Mouse (Mus musculus): Measurements from ENCODE around the gene Tmem233. TPM values are rescaled to one million over a fixed set of nuclear protein-coding genes. Genes with fewer than 3 reads are reported as not detected.

Tmem233 gene
- total and polyA plus RNA-seq, 2 experiments from 2014 or later, result not detected

DNA sequence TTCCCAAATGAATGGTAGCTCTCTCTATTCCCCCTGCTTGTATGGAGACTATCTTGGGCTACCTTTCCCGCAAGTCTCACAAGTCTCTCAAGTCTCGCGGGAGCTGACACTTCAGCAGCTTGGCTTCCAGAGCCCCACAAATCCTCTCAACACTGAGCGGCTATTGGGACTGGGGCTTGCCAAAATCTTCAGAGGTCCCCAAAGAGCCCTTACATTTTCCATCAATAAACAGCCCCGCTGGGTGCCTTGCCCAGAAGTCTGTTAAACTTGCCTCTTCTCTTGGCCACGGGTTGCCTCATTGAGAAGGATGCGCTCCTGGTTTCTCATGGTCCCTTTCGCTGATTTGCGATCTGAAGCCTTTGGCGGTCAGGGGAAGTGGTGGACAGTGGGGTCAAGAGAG is 25.6 kb upstream of the Tmem233 start:
- no peak for TF ChIP-seq CTCF (IDR thresholded peaks at IDR 0.05; ENCODE audit: low read depth)
- no peak for TF ChIP-seq EP300 (IDR thresholded peaks at IDR 0.05; ENCODE audit: low read depth)
- H3K4me2 ChIP-seq (ENCODE audit: low read depth, low read length), result no peak overlapping the region
- ATAC-seq (ENCODE audit: insufficient read depth, low read depth) (no peak), DNase-seq (ENCODE audit: low spot score) (no peak)
- H3K27me3 ChIP-seq (ENCODE audit: control insufficient read depth, insufficient read depth, low read length), result no peaks in the 10 kb centered on the region
- 85% methylated on average over 10 of the region's 10 CpGs for WGBS
- H3K36me3 ChIP-seq (replicated peaks; ENCODE audit: control insufficient read depth, insufficient read depth, low read length), result no peaks in the 10 kb centered on the region
- no peak overlapping the region for H3K9ac ChIP-seq (replicated peaks; ENCODE audit: low read depth, low read length)
- H3K27ac ChIP-seq (ENCODE audit: low read depth), result no peak overlapping the region
- H3K4me1 ChIP-seq (ENCODE audit: control insufficient read depth, insufficient read depth), result no peaks in the 10 kb centered on the region
- no peaks in the 10 kb centered on the region for H3K9me3 ChIP-seq (replicated peaks; ENCODE audit: control insufficient read depth, low read length)
- H3K4me3 ChIP-seq (ENCODE audit: low read depth, low read length), result no peak overlapping the region

GRCm38 (mm10) chr5:116084231-116084630 is 1.2 kb upstream of the Tmem233 start:
- 80% methylated on average over 6 of the region's 6 CpGs for WGBS
- H3K27ac ChIP-seq (ENCODE audit: low read depth), result no peak overlapping the region
- TF ChIP-seq EP300 (IDR thresholded peaks at IDR 0.05; ENCODE audit: low read depth) (no peak), CTCF (IDR thresholded peaks at IDR 0.05; ENCODE audit: low read depth) (no peak)
- H3K4me2 ChIP-seq (ENCODE audit: low read depth, low read length), result no peak overlapping the region
- no peaks in the 10 kb centered on the region for H3K9me3 ChIP-seq (replicated peaks; ENCODE audit: control insufficient read depth, low read length)
- H3K4me3 ChIP-seq (ENCODE audit: low read depth, low read length), result no peak overlapping the region
- no peak overlapping the region for H3K9ac ChIP-seq (replicated peaks; ENCODE audit: low read depth, low read length)
- DNase-seq (ENCODE audit: low spot score) (no peak), ATAC-seq (ENCODE audit: insufficient read depth, low read depth) (no peak)
- H3K36me3 ChIP-seq (replicated peaks; ENCODE audit: control insufficient read depth, insufficient read depth, low read length), result no peaks in the 10 kb centered on the region
- no peaks in the 10 kb centered on the region for H3K4me1 ChIP-seq (ENCODE audit: control insufficient read depth, insufficient read depth)
- H3K27me3 ChIP-seq (ENCODE audit: control insufficient read depth, insufficient read depth, low read length), result peaks cover 21% of the 10 kb centered on the region

- Histone ChIP-seq H3K9ac (replicated peaks; ENCODE audit: low read depth, low read length) (no peak overlapping the region), H3K9me3 (replicated peaks; ENCODE audit: control insufficient read depth, low read length) (no peaks in the 10 kb centered on the region), H3K4me1 (ENCODE audit: control insufficient read depth, insufficient read depth) (no peaks in the 10 kb centered on the region), H3K4me2 (ENCODE audit: low read depth, low read length) (no peak overlapping the region), H3K27me3 (ENCODE audit: control insufficient read depth, insufficient read depth, low read length) (peaks cover 21% of the 10 kb centered on the region), H3K36me3 (replicated peaks; ENCODE audit: control insufficient read depth, insufficient read depth, low read length) (no peaks in the 10 kb centered on the region), H3K27ac (ENCODE audit: low read depth) (no peak overlapping the region), H3K4me3 (ENCODE audit: low read depth, low read length) (no peak overlapping the region)
- ATAC-seq (ENCODE audit: insufficient read depth, low read depth) (no peak), DNase-seq (ENCODE audit: low spot score) (no peak)
- 39% methylated on average over 17 of the region's 17 CpGs for WGBS
- no peak for TF ChIP-seq CTCF (IDR thresholded peaks at IDR 0.05; ENCODE audit: low read depth)
- TF ChIP-seq EP300 (IDR thresholded peaks at IDR 0.05; ENCODE audit: low read depth), result no peak
Measured at GRCm38 (mm10) chr5:116082241-116082900, 673 bp downstream of the Tmem233 start.

DNA sequence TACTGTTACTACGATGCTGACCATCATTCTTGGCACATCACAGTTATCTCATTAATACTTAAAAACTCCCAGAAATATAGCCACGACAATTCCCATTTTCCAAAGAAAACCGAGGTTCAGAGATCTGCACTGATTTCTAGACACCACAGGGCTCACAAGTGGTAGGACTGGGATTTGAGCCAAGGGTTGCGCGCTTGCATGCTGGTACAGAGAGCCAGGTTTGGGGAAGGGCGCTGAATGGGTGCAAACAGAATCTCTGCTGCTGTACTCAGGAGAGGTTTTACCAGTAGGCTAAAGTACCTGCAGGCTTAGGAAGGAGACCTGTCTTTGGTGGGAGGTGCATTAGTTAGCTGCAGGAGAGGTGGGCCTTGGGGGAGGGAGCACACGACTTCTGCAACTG is 1.4 kb downstream of the Tmem233 start:
- 70% methylated on average over 7 of the region's 7 CpGs for WGBS
- DNase-seq (ENCODE audit: low spot score), result no peak
- H3K9me3 ChIP-seq (replicated peaks; ENCODE audit: control insufficient read depth, low read length), result no peaks in the 10 kb centered on the region
- H3K9ac ChIP-seq (replicated peaks; ENCODE audit: low read depth, low read length), result no peak overlapping the region
- no peak overlapping the region for H3K4me2 ChIP-seq (ENCODE audit: low read depth, low read length)
- H3K36me3 ChIP-seq (replicated peaks; ENCODE audit: control insufficient read depth, insufficient read depth, low read length), result no peaks in the 10 kb centered on the region
- no peaks in the 10 kb centered on the region for H3K4me1 ChIP-seq (ENCODE audit: control insufficient read depth, insufficient read depth)
- H3K4me3 ChIP-seq (ENCODE audit: low read depth, low read length), result no peak overlapping the region
- no peak overlapping the region for H3K27ac ChIP-seq (ENCODE audit: low read depth)
- ATAC-seq (ENCODE audit: insufficient read depth, low read depth), result no peak
- peaks cover 21% of the 10 kb centered on the region for H3K27me3 ChIP-seq (ENCODE audit: control insufficient read depth, insufficient read depth, low read length)
- no peak for TF ChIP-seq EP300 (IDR thresholded peaks at IDR 0.05; ENCODE audit: low read depth)
- TF ChIP-seq CTCF (IDR thresholded peaks at IDR 0.05; ENCODE audit: low read depth), result no peak

DNA sequence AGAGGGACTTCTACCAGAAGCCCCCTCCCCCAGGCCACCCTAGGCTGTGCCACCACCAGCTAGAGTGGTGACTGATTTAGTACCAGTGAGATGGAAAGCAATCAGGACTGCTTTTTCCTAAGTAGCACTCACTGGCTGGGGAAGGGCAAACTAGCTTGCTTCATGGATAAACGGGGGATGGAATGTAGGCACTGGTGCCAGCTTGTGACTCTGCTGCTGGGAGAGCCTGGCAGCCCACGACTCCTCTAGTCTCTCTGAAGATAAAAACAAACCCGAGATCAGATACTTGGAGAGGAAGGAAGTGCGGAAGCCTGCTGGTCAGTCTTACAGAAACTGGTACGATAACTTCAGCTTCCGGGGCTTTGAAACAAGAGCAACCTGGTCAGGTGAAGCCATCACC is 2.3 kb downstream of the Tmem233 start:
- 37% methylated on average over 6 of the region's 6 CpGs for WGBS
- no peak overlapping the region for H3K9ac ChIP-seq (replicated peaks; ENCODE audit: low read depth, low read length)
- ATAC-seq (ENCODE audit: insufficient read depth, low read depth) (no peak), DNase-seq (ENCODE audit: low spot score) (no peak)
- no peaks in the 10 kb centered on the region for H3K36me3 ChIP-seq (replicated peaks; ENCODE audit: control insufficient read depth, insufficient read depth, low read length)
- TF ChIP-seq EP300 (IDR thresholded peaks at IDR 0.05; ENCODE audit: low read depth), result no peak
- no peak for TF ChIP-seq CTCF (IDR thresholded peaks at IDR 0.05; ENCODE audit: low read depth)
- no peak overlapping the region for H3K4me2 ChIP-seq (ENCODE audit: low read depth, low read length)
- H3K27ac ChIP-seq (ENCODE audit: low read depth), result no peak overlapping the region
- H3K27me3 ChIP-seq (ENCODE audit: control insufficient read depth, insufficient read depth, low read length), result peaks cover 21% of the 10 kb centered on the region
- H3K4me1 ChIP-seq (ENCODE audit: control insufficient read depth, insufficient read depth), result no peaks in the 10 kb centered on the region
- H3K4me3 ChIP-seq (ENCODE audit: low read depth, low read length), result no peak overlapping the region
- H3K9me3 ChIP-seq (replicated peaks; ENCODE audit: control insufficient read depth, low read length), result no peaks in the 10 kb centered on the region

DNA sequence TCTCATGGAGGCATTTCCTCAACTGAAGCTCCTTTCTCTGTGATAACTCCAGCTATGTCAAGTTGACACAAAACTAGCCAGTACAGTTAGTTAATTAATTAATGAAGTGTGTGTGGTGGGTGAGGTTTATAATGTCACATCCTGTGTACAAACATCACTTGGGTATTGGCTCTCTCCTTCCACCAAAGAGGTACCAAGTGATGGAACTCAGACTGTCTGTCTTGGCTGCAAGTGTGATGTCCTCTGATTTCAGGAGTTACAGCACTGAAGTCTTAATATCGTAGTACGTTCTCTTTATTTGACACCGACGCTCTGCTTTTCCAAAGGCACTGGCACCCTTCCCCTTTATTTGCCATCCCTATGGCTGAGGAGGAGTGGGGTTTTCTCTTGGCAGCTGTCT is 13.4 kb downstream of the Tmem233 start:
- TF ChIP-seq EP300 (IDR thresholded peaks at IDR 0.05; ENCODE audit: low read depth), result no peak
- no peak for TF ChIP-seq CTCF (IDR thresholded peaks at IDR 0.05; ENCODE audit: low read depth)
- Histone ChIP-seq H3K4me3 (ENCODE audit: low read depth, low read length) (no peak overlapping the region), H3K27me3 (ENCODE audit: control insufficient read depth, insufficient read depth, low read length) (no peaks in the 10 kb centered on the region), H3K27ac (ENCODE audit: low read depth) (no peak overlapping the region), H3K36me3 (replicated peaks; ENCODE audit: control insufficient read depth, insufficient read depth, low read length) (no peaks in the 10 kb centered on the region), H3K9ac (replicated peaks; ENCODE audit: low read depth, low read length) (no peak overlapping the region), H3K9me3 (replicated peaks; ENCODE audit: control insufficient read depth, low read length) (0 out of 2 replicates have a peak, but pooled peaks cover 3% of the 10 kb centered on the region), H3K4me2 (ENCODE audit: low read depth, low read length) (no peak overlapping the region), H3K4me1 (ENCODE audit: control insufficient read depth, insufficient read depth) (no peaks in the 10 kb centered on the region)
- no peak for DNase-seq (ENCODE audit: low spot score)
- no peak for ATAC-seq (ENCODE audit: insufficient read depth, low read depth)
- WGBS, result 92% methylated on average over 4 of the region's 4 CpGs

All from heart, postnatal 0 days (tissue).